Mouse (Mus musculus) midbrain, embryonic 12.5 days (tissue): ENCODE results near the gene Pemt. TPM values are rescaled to one million over a fixed set of nuclear protein-coding genes. Genes with fewer than 3 reads are reported as not detected.

ENCODE experiments used
- ATAC-seq: fragments of 200-750 bp; cut with Nextera tagmentation; 2 replicates; pipeline ENCODE4 v1.8.0; 2017; ENCODE audit warnings: low read depth, moderate TSS enrichment, moderate library complexity; ENCODE audit not compliant: low FRiP score
- H3K27ac ChIP-seq: fragments of 300-500 bp; sonication (generic); replicated peaks from 2 replicates; pipeline ENCODE4 v1.5.1; 2016; ENCODE audit warnings: mild to moderate bottlenecking
- H3K27me3 ChIP-seq: fragments of 300-500 bp; sonication (generic); 2 replicates; pipeline ENCODE4 v1.6.1; 2016; ENCODE audit warnings: mild to moderate bottlenecking
- H3K36me3 ChIP-seq: fragments of 300-500 bp; sonication (generic); 2 replicates; pipeline ENCODE4 v1.6.1; 2016
- H3K4me1 ChIP-seq: fragments of 300-500 bp; sonication (generic); 2 replicates; pipeline ENCODE4 v1.6.1; 2016
- H3K4me2 ChIP-seq: fragments of 300-500 bp; sonication (generic); replicated peaks from 2 replicates; pipeline ENCODE4 v1.6.1; 2016; ENCODE audit warnings: mild to moderate bottlenecking, moderate library complexity
- H3K4me3 ChIP-seq: fragments of 300-500 bp; sonication (generic); 2 replicates; pipeline ENCODE4 v1.5.1; 2016; ENCODE audit warnings: mild to moderate bottlenecking
- H3K9ac ChIP-seq: fragments of 300-500 bp; sonication (generic); replicated peaks from 2 replicates; pipeline ENCODE4 v1.6.1; 2016; ENCODE audit warnings: mild to moderate bottlenecking, moderate library complexity
- H3K9me3 ChIP-seq: fragments of 300-500 bp; sonication (generic); 2 replicates; pipeline ENCODE4 v1.6.1; 2016; ENCODE audit warnings: mild to moderate bottlenecking
- WGBS: fragments of 180-500 bp; shearing (Covaris S2); methylation state at CpG from one replicate; pipeline ENCODE4 v1.1.7; 2016; 5-methylcytosine and 5-hydroxymethylcytosine counted together
- polyA plus RNA-seq: library from polyadenylated mRNA; unstranded; fragments of >200 nt; fragmentation: Nextera tagmentation; extraction: Ambion mirVana; gene quantifications from 2 replicates; pipeline ENCODE4 v1.2.1, GENCODE M21; 2016

Gene Pemt
- polyA plus RNA-seq, 1 experiment from 2014 or later, result 7.5 TPM

DNA sequence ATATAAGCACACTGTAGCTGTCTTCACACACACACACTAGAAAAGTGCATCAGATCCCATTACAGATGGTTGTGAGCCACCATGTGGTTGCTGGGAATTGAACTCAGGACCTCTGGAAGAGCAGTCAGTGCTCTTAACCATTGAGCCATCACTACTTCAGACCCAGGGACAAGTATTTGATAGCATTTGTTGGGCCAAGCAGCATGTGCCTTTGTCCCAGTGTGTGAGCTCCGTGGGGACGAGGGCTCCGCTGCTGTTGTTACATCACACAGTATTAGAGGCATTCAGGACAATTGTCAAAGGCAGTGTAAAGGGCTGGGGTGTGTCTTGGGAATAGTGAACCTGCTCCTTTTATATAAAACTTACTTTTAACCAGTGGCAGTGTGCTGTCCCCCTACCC lies 109.3 kb downstream of the Pemt start:
- Histone ChIP-seq H3K36me3 (no peaks in the 10 kb centered on the region), H3K4me2 (no peak overlapping the region), H3K4me3 (no peak overlapping the region), H3K27me3 (peaks cover 8% of the 10 kb centered on the region), H3K4me1 (no peaks in the 10 kb centered on the region), H3K9ac (no peak overlapping the region), H3K27ac (no peak overlapping the region), H3K9me3 (no peaks in the 10 kb centered on the region)
- no peak for ATAC-seq
- WGBS, result 70% methylated on average over 3 of the region's 3 CpGs

DNA sequence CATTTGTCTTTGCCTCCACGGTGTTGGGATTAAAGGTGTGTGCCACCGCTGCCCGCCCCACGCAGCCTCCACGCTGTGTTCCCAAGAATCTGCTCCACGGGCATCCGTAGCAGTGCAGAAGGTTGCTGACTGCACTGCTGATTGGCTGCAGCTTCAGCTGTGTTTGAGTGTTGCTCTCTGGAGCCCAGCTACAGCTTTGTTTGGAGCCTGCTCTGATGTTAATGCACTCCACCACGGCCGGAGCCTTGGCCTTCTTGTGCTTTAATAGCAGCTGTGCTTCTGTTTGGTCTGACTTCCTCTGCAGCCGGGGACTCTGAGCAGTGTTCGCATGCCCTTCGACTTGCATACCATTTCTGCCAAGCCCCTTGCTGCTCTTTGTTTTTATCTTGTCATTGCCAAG lies 112.3 kb downstream of the Pemt start:
- H3K27ac ChIP-seq, result no peak overlapping the region
- 47% methylated on average over 12 of the region's 12 CpGs for WGBS
- no peaks in the 10 kb centered on the region for H3K4me1 ChIP-seq
- no peak overlapping the region for H3K9ac ChIP-seq
- no peaks in the 10 kb centered on the region for H3K36me3 ChIP-seq
- peaks cover 7% of the 10 kb centered on the region for H3K27me3 ChIP-seq
- ATAC-seq, result no peak
- no peak overlapping the region for H3K4me2 ChIP-seq
- no peak overlapping the region for H3K4me3 ChIP-seq
- H3K9me3 ChIP-seq, result no peaks in the 10 kb centered on the region

DNA sequence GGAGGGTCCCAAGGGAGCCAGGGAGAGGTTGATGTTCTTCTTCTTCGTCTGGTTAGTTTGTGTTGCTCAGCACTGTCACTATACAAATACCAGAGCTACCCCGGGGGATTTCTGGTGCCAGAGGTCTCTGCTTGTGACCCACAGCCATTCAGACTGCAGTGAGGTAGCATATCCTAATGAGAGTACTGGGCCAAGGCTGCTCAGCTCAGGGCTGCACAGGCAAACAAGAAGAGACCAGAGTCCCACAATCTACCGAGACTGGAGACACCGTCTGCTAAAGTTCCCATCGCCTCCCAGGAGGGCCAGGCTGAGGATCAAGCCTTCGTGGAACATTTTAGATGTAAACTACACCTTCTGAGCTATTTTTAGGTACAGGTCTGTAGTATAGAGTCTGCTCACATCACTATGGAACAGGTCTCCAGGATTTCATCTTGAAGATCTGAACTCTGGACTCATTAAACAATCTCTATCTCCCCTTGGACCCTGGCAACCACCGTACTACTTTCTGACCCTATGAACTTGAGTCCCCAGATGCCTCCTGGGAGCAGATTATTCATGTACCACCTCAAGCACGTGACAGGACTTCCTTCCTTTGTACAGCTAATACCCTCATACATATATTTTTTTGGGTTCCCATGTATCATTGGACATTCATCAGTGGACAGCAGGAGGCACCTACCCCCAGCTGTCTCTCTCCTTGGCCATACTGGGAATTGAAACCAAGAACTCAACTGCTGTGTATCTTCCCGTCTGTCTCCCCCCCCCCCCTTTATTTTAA lies 113.5 kb downstream of the Pemt start:
- no peak overlapping the region for H3K27ac ChIP-seq
- 71% methylated on average over 9 of the region's 9 CpGs for WGBS
- H3K4me3 ChIP-seq, result no peak overlapping the region
- no peak overlapping the region for H3K4me2 ChIP-seq
- no peak overlapping the region for H3K9ac ChIP-seq
- no peaks in the 10 kb centered on the region for H3K9me3 ChIP-seq
- H3K36me3 ChIP-seq, result no peaks in the 10 kb centered on the region
- ATAC-seq, result no peak
- peaks cover 7% of the 10 kb centered on the region for H3K27me3 ChIP-seq
- no peaks in the 10 kb centered on the region for H3K4me1 ChIP-seq

DNA sequence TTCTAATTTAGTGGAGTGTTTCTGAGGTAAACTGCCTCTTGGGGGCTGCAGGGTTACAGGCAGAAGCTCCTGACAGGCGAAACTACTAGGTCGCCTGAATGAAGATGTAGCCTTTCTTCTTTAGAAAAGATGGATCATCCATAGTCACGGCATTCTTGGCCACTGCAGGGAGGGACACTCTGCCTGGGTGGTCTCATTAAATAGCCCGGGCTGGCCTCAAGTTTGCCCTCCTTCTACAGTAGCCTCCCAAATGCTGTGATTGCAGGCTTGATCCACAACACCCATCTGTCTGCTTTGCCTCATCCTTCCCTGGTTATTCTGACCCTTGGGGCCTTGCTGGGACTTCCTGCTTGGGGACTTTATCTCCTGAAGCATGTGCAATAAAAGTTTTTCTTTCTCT lies 116.3 kb downstream of the Pemt start:
- H3K4me1 ChIP-seq, result no peaks in the 10 kb centered on the region
- WGBS, result 53% methylated on average over 4 of the region's 4 CpGs
- H3K4me3 ChIP-seq, result no peak overlapping the region
- H3K36me3 ChIP-seq, result no peaks in the 10 kb centered on the region
- H3K4me2 ChIP-seq, result no peak overlapping the region
- no peak overlapping the region for H3K9ac ChIP-seq
- no peak for ATAC-seq
- no peaks in the 10 kb centered on the region for H3K9me3 ChIP-seq
- peaks cover 7% of the 10 kb centered on the region for H3K27me3 ChIP-seq
- no peak overlapping the region for H3K27ac ChIP-seq

DNA sequence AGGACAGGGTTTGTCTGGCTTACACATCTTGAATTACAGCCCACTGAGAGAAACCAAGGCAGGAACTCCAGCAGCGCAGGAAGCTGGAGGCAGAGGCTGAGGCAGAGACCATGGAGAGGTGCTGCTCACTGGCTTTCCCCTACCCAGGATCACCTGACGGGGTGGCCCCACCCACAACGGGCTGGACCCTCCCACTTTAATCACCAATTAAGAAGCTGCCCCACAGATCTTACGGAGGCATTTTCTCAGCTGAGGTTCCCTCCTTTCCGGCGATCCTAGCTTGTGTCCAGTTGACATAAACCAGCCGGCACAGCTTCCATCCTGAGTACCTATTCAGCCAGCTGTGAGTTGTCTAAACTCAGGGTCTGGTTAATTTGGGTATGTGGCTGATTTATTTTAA lies 125.0 kb downstream of the Pemt start:
- ATAC-seq, result no peak
- no peak overlapping the region for H3K4me2 ChIP-seq
- H3K4me3 ChIP-seq, result no peak overlapping the region
- H3K27ac ChIP-seq, result no peak overlapping the region
- H3K9me3 ChIP-seq, result no peaks in the 10 kb centered on the region
- no peak overlapping the region for H3K9ac ChIP-seq
- H3K36me3 ChIP-seq, result no peaks in the 10 kb centered on the region
- WGBS, result 25% methylated on average over 7 of the region's 7 CpGs
- H3K4me1 ChIP-seq, result no peaks in the 10 kb centered on the region
- H3K27me3 ChIP-seq, result no peaks in the 10 kb centered on the region

Other genes starting within 250 kb of the Pemt start
- 35.7 and 37.4 TPM in 2 replicates for gene Flcn, start 236.5 kb downstream of the Pemt start, polyA plus RNA-seq
- gene Nt5m, start 207.0 kb downstream of the Pemt start, polyA plus RNA-seq, result 43.0 and 47.6 TPM in 2 replicates
- gene Cops3, start 206.7 kb downstream of the Pemt start, polyA plus RNA-seq, result 222 and 224 TPM in 2 replicates
- 39.4 and 41.5 TPM in 2 replicates for gene Med9, start 98.3 kb downstream of the Pemt start, polyA plus RNA-seq
- gene Rasd1, start 81.5 kb downstream of the Pemt start, polyA plus RNA-seq, result 0.84 and 1.9 TPM in 2 replicates
- 28.3 and 36.2 TPM in 2 replicates for gene Rai1, start 58.5 kb upstream of the Pemt start, polyA plus RNA-seq
- gene Srebf1, start 176.1 kb upstream of the Pemt start, polyA plus RNA-seq, result 46.8 and 56.8 TPM in 2 replicates